Mouse (Mus musculus) cerebellum, postnatal 4 days (tissue): ENCODE data around the gene Gm26938.
A peak's percentile ranks its signal among the peaks of the same experiment; 100 is the strongest.

Experiments
- DNase-seq, 2 experiments: peaks; one replicate each; pipeline ENCODE4 v3.0.0; 2022; ENCODE audit warnings: low spot score in 2 of 2, mixed read lengths in 1 of 2

The Gm26938 gene

DNA sequence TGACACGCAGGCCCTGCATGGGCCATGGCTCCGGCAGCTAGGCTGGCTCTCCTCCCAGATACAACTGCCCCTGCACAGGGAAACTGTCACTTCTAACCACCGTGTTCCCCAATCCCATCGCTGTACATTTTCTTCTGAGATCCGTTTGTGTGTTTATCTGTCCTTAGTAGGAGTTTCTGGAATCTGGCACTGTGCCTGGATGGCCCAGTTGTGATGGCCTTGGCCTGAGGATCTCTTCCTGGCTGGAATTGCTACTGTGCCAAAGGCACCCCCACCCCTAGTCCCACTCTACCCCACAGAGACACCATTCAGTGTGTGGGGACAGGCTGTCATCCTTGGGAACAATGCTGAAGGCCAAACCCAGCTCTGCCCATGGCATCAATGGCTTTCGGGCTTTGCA is 10.2 kb downstream of the Gm26938 start:
- DNase-seq = no peak

GRCm38 (mm10) chr5:139813963-139814381 is 12.2 kb downstream of the Gm26938 start:
- DNase-seq = no peak

GRCm38 (mm10) chr5:139813126-139813490 is 13.1 kb downstream of the Gm26938 start:
- no peak for DNase-seq

- no peak for DNase-seq
Measured at GRCm38 (mm10) chr5:139812398-139813125, 13.6 kb downstream of the Gm26938 start.

DNA sequence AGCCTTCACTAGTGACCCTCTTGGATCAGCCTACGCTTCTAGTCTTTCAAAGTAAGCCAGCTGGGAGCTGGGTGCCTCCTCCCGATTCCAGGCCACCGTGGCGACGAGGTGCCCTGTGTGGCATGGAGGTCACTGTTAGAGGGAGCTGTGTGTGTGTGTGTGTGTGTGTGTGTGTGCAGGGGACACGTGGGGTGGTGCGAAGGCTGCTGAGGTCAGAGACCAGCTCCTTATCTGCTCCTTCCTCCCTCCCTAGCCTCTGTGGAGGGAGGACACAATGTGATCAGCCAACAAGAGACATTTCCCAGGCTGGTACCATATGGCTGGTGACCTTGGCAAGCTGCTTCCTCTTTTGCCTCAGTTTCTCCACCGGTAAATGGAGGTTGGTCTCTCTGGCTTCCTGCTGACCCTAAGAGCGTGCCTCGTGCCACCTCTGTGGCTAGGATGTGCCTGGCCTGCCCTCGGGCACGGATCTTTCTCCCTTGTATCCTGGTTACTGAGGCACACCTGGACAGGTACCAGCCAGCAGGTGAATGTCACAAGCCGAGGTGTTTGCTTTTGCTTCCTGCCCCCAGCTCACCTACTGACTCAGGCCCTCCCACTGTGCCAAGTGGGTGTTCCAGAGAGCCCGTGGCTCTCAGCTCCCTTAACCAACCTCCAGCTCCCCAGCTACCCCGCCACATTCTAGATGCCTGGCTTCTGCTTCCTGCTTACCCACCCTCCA is 14.4 kb downstream of the Gm26938 start:
- no peak for DNase-seq

- no peak for DNase-seq
Measured at GRCm38 (mm10) chr5:139809397-139809796, 16.8 kb downstream of the Gm26938 start.

GRCm38 (mm10) chr5:139805924-139806323 is 20.3 kb downstream of the Gm26938 start:
- no peak for DNase-seq

DNA sequence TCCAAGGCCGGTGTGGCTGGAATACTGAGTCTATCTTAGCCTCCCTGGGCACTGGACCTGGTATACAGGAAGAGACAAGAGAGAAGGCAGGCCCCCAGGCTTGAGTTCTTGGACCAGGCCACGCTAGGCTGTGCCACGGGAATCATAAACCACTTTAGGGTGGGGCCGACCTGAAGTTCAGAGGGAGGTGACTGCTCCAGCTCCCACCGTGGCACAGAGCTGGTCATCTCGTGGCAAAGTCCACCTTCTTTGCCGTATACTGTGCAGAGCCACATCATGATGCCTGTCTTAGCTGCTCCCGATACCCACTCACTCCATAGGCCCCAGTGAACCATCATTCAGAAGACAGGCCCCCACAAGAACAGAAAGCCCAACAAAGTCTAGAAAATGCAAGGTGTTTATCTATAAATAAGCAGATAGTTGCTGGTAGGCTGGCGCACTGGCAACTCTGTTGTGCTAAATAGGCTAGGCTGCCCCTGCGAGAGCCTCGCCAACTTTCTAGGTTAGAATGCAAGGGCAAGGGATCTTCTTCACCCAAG is 21.6 kb downstream of the Gm26938 start:
- DNase-seq = no peak

DNA sequence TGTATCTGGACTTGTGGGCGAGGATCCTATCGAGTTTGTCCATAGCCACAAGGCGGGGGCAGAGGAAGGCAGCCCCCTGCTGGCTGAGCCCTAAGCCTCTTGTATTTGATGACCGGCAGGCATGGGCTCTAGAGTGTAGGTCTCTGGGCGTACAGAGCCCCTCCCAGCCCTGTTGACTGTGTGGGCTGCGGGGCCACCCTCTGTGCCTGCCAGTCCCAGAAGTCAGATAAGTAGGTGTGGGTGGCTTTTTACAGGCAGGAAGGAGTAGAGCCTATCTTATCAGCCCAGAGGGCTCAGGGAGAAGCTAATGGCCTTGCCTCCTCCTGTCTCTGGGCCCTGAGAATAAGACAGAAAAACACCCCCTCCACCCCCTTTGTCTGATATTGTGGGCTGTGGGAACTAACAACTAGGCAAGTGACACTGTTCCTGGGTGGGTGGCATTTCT is 22.1 kb downstream of the Gm26938 start:
- DNase-seq = no peak

DNA sequence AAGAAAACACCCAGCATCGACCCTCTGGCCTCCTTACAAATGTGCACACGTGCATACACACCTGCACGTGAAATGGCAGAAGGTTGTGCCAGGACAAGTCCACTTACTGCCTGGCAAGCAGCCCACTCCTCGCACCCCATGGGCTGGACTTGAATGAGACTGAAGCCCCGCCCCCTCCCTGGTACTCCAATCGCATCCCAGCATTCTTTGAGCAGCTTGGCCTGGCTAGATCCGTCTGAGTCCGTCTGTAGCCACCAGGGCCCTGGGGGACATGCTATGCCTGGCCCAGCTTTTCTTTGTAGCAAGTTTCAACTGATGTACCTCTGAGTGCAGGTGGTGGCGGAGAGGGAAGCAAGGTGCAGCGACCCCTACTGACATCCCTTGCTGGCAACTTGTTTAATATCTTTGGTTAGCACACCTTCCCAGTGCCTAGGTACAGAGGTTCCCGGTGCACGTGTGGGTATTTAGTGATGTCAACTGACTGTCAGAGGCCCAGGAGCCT is 22.6 kb downstream of the Gm26938 start:
- peak in 1 of 2 experiments; percentile 49 for DNase-seq

DNA sequence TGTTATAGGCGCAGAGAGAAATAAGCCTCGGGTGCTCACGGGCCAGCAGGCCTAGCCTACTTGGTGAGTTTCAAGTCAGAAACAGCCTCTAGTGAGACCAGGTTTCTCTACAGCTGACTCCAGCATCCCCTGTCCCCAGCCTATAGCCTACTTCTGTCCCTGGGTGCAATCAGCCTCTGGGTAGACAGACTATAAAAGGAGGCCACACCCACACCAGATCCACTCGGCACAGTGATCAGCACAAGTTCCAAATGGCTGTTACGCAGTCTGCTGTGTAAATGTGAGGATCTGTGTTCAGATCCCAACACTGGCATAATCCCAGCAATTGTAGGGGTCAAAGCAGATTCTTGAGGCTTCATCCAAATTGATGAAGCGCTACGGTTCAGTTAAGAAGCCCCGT is 23.0 kb downstream of the Gm26938 start:
- no peak for DNase-seq

- no peak for DNase-seq
Measured at GRCm38 (mm10) chr5:139801880-139802279, 24.3 kb downstream of the Gm26938 start.

DNA sequence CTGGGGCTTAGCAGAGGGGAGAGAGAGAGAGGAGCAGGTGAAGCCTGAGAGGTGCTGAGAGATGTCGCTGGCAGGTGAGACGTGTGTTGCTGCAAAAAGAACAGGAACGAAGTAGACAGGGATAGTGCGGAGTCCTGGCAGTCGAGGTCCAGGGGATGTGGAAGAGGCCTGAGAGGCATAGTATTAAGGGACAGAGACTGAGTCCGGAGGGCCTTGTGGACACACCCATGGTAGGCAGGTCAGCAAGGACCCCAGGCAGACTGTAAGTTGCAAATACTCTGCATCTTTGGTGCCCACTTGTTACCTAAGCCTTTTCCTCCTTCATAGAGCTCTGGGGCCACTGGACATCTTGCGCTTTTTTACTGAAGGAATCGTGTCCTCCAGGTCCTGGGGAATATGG is 25.0 kb downstream of the Gm26938 start:
- no peak for DNase-seq

- no peak for DNase-seq
Measured at GRCm38 (mm10) chr5:139799801-139800590, 26.2 kb downstream of the Gm26938 start.

- no peak for DNase-seq
Measured at GRCm38 (mm10) chr5:139799041-139799440, 27.2 kb downstream of the Gm26938 start.

DNA sequence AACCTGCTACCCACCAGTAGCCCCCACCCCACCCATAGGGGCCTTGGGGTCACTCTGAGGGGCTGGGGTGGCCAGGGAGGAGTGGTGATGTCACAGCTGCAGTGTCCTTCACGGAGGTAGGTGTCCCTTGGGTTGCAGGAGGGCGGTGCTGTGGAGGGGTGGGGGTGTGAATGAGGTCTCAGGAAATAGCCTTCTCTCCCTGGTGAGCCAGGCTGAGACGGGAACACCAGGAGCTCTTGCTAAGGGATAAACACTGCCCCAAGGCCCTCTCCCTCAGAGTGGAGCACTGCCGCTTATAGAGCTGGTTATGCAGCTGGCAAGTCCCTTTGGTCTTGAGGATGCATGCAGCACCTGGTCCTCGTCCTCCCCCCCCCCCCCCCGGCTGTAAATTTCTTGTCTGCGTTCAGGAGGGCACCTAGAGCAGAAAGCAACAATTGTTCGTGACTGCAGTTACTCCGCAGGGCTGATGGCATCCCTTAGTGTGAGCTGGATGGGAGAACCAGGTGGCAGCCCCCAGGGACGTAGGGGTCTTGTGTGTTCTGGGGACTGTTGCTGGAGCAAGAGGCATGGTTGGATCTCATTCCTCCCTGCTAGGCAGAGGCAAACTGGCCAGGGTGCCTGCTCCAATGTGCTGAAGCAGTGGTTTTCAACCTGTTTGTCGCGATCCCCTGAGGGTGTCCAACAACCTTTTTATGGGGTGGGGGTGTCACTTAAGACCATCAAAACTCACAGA is 27.9 kb downstream of the Gm26938 start:
- DNase-seq = no peak

GRCm38 (mm10) chr5:139797473-139798167 is 28.6 kb downstream of the Gm26938 start:
- peak; percentile 77 to 94 for DNase-seq

GRCm38 (mm10) chr5:139796900-139797299 is 29.3 kb downstream of the Gm26938 start:
- DNase-seq = no peak

- no peak for DNase-seq
Measured at GRCm38 (mm10) chr5:139796001-139796620, 30.1 kb downstream of the Gm26938 start.

DNA sequence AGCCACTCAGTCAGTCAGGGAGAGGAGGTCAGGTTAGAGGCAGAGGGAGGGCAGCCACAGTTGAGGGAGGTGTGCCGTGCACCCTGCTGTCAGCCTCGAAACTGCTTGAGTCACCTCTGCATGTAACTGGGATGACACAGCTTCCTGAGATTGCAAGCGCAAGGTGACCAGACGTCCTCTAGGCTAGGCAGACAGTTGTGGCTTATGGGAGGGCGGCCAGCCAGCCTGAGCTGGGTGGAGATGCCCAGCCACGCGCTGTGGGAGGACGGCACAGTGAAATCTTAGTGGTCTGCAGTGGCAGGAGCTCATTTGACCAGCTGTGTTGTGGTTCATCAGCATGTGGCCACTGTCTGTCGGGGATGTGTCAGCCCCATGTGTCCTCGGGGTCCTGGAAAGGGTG is 31.3 kb downstream of the Gm26938 start:
- no peak for DNase-seq
